Mouse (Mus musculus): ENCODE data around the gene Ccnk.

DNA sequence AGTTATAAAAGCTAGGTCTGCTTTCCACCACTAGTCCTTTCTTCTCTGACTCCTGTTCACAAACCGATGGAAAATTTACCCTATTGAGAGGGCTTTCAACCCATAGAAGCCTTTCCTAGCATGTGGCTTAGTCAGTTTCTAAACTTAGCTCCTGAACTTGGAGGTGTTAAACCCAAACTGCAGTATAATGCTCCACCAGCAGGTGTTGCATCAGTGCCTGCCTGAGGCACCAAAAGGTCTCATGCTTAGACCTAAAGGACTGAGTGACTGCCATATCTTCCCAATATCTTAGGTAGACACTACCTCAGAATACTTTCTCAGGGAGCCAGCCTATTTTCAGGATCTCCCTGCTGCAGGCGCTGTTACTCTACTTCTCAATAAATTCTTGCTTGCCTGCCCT lies 26.6 kb upstream of the Ccnk start:
- TF ChIP-seq CTCF (IDR thresholded peaks at IDR 0.05; ENCODE audit: borderline replicate concordance, insufficient read depth, low read length) (no peak), POLR2A (IDR thresholded peaks at IDR 0.05; ENCODE audit: low read depth, low read length) (no peak)

All from embryonic fibroblast, embryonic 13.5 days (primary cell).